Mouse (Mus musculus) urinary bladder, adult 18-20 months (tissue): ENCODE measurements around the gene Mrps7.

Source experiments
- DNase-seq, 2 experiments: peaks; one replicate each; pipeline ENCODE4 v3.0.0; 2022; ENCODE audit warnings: low spot score in 2 of 2, mixed read lengths in 2 of 2

Gene Mrps7

DNA sequence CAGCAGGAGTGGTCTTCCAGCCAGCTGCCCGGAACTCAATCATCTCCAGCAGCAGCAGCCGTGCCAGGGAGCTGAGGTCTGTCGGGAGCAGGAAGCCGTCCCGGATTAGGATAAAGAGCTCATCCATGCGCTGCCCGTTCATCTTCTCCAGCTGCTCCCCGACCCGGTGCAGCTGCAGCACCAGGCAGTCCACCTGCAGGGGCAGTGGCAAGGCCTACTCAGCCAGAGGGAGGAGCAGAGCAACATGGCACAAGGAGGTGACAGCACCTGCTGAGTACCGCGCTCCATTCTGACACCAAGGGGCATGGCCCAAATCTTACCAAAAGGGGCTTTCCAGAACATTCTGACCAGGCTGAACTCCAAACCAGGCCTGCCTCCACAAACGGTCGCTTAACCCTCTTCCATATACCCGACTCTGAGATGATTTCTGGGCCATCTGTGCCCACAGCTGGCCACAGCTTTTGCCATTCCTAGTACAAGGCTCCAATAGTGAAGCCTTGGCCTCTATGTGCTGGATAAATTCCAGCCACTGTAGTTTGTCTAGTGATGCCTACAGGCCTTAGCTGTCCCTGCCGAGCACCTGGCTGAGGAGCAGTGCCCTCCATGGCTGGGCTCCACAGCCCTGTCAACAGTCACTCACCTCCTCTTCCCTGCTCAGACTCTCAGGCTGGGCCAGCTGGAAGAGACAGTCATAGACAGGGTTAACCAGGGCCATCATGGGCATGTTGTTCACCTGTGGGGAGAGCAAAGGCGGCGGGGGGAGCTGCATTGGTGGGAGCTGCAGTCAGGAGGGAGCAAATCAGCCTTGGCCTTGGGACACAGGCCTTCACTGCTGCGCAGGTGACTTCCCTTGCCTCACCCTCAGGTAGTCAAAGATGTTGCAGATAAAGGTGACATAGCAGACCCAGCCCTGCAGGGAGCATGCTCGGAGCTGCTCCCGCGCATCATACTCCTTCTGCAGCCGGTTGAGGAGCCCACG lies 5.0 kb downstream of the Mrps7 start:
- no peak for DNase-seq

DNA sequence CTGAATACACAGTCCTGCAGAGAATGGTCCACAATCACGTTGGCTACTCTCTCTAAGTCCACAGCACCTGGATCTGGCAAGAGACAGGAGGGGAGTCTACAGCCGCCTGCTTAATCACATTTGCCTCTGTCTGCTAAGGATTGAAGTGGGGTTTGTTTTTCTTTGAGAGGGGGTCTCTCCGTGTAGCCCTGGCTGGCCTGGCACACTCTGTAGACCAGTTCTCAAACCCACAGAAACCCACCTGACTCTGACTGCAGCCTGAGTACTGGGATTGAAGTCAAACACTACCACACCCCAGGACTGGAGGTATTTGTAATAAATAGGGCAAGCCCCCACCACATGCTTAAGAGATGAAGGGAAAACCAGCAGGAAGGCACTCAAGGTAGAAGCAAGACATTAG lies 5.9 kb downstream of the Mrps7 start:
- no peak for DNase-seq

DNA sequence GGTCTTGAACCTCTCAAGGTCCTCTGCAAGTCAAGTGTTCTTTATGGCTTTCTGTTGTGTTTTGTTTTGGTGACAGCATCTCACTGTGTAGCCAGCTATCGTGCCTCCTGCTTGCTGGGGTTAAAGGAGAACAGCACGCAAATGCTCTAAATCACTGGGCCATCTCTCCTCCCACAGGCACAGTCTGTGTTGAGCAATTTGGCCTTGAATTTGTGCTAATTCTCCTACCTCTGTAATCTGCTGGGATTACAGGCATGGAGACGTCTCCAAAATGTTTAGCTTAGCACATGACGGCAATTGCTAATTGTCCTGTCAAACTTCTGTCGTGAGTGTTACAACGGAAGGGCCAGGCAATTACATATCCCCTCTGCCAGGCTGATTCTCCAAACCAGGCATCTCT lies 7.4 kb downstream of the Mrps7 start:
- no peak for DNase-seq

DNA sequence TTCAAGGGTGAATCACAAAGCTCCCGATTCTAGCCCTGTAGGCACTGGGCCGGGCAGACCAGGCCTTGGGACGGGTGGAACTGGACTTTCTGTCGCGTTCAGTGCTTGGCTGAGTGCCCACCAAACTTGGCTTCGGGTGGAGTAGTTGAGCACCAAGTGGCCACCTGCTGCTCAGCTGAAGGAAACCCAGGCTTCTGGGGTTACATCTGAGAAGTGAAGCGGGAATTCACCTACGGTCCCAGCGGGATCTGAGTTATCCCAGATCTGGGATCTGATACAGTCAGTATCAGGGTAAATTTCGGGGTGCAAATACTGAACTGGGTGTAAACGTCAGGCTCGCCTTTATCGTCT lies 8.3 kb downstream of the Mrps7 start:
- peak; percentile 69 to 71 for DNase-seq

DNA sequence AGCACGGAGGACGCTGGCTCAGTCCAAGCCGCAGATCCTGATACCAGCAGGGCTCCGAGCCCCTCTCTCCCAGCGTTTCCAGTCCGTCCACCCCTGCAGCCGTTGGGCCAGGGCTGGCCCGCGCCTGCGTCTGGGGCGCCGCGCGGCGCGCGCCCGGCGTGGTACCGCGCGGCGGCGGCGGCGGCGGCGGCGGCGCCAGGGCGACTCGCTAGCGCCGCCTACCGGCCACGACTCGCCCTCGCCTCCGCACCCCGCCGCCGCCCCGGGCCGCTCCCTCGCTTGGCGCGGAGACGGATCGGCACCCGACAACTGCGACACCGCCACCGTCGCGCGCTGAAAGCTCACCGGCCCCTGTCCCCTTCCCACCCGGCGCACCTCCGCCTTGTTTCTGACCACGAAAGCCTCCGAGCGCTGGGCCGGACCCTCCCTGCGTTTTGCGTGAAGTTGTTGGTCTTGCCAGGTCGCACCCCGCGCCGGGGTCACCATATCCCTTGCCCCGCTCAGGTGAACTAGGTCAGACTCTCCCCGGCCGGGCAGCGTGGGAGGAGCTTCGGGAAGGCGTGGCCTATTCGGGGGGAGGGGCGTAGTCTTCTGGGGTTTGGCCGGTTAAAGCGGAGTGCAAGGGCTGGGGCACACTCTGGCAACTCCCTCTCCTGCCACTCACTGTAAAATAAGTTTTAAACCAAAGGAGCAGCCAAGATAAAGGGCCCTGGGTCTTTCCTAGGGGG lies 8.8 kb downstream of the Mrps7 start, which contains the start of gene Mif4gd:
Gene Mif4gd, minus strand, starts transcription at position 560 of the 728 bp plus-strand sequence.
- peak; percentile 91 to 100 for DNase-seq

DNA sequence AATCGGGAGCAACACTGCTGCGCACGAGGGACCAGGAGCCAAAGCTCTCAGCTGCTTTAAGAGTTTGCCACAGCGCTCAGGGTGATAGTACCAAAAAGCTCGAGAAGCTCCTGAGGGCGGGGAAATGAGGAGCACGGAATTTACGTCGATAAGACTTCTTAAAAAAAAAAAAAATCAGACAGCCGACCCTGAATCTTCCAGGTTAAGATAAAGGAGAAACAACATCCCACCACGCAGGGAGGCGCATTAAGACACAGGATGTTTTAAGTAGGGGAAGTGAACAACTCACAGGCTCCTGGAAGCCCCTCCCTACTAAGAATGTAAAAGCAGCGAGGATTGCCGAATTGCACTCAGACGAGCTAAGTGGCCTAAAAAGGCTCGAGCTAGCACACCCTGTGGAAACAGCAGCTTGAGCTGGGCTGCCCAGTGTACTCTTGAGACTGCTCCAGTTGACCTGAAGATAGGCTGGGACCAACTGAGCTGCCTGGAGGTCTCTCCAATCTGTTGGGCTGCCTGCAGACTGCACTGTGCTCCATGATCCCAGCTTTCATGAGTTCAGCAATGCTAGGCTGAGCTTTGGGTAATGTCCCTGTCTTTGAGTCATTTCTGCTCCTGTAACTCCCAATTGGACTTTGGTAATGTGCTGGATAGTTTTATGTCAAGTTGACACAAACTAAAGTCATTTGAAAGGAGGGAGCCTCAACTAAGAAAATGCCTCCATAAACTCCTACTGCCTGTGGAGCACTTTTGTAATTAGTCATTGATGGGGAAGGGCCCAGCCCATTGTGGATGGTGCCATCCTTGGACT lies 9.6 kb downstream of the Mrps7 start:
- DNase-seq: peak in 1 of 2 experiments; percentile 23

DNA sequence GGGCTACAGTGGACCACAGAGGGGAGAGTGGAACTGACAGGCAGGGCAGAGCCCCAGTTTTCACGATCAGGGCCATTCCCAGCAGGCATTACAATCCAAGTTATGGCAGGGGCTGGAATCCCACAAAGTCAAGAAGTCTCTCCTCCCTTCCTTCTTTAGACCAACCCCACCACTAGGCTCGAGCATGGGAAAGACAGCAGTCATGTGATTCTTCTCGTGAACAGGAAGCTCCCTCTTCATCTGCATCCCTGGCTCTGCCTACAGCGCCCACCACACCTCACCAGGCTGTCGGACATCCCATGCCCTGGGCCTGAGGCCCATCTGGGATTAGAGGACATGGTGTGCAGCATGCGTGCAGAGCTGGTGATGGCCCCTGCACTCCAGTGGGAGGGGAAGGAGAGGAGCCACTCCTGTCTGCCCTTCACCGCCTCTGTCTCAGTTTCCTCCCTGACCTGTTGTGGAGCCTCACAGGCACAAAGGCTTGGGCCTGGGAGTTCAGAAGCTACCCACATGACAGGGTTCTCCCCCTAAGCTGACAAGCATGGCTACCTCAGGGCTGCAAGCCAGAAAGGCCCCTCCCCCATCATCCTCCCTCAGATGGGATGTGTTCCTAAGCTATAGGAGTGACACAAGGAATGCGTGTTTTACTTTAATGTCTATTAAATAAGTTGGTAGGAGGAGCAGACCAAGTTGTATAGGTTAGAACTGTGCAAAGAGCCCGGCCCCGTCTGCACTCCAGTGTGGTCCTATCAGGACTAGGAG lies 10.8 kb downstream of the Mrps7 start:
- DNase-seq: no peak

DNA sequence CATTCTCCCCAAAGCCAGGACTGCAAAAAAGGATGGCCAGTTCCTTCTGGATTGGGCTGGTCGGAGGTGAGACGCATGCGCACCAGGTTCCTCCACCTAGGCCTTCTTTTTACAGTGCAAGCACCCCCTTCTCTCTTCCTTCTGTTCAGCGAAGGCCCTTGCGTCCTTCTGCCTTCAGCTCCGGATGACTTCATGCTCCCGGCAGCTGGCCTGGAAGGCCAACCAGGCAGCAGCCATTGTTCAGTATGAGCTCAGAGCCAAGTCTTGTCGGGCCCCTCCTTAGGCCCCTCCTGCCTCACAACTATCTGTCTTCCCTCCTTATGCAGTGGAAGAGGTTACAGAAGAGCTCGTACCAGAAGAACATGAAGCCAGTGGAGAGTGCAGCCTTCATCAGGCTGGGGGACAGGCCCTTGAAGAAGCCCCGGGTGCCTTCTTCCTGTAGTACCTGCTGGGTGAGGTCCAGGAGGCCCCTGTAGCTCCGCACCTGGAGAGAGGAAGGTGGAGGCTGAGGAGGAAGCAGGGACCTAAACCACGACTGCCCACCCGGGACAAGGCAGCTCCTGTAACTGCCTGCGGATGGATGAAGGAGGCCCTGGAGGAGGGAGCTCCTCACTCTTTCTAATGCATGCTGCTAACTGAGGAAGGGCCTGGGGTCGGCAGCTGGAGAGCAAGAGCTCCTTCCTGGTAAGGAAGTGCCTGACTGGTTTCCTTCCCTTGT lies 11.5 kb downstream of the Mrps7 start:
- DNase-seq: no peak

DNA sequence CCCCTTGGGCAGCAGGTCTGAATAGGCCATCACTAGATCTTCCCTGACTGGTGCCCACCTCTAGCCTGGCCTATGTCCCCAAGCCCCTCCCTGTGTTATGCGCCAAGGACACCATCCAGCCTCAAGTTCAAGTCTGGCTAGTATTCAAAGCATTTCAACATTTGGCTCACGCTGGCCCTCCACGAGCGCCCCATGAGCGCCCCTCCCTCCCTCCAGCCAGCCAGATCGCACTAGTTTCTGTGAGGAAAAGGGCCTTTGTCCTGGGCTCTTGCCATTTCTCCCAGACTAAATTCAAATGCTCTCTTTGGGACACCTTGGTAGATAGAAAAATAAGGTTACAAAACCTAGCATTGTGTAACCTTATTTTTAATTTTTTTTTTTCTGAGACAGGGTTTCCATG lies 12.2 kb downstream of the Mrps7 start:
- no peak for DNase-seq

DNA sequence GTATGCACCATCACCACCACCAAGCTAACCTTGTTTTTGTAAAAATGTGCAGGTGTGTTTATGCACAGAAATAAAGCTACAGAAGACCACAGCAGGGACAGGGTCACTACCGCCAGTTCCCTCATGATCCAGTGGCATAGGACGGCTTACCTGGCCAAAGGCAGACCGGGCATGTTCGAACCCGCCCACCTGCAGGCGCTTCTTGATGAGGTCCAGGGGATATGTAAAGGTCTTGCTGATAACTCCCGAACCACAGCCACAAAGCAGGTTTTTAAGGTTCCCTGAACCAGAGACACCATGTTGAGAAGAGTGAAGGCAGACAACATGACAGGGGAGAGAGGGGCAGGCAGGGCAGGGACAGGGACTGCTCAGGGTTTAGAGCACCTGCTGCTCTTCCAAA lies 12.6 kb downstream of the Mrps7 start:
- DNase-seq: peak in 1 of 2 experiments; percentile 34

DNA sequence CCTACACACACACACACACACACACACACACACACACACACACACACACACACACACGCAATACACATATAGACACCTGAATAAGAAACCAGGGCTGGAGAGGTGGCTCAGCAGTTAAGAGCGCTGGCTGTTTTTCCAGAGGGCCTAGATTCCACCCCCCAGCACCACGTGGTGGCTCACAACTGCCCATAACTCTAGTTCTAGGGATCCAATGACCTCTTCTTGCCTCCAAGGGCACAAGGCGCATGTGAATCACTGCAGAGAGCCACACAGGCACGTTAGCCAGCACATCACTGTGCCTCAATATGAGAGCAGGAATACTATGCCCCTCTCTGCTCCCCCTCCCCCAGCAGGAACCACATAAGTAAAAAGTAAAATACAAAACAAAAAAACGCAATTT lies 13.2 kb downstream of the Mrps7 start:
- DNase-seq: no peak

DNA sequence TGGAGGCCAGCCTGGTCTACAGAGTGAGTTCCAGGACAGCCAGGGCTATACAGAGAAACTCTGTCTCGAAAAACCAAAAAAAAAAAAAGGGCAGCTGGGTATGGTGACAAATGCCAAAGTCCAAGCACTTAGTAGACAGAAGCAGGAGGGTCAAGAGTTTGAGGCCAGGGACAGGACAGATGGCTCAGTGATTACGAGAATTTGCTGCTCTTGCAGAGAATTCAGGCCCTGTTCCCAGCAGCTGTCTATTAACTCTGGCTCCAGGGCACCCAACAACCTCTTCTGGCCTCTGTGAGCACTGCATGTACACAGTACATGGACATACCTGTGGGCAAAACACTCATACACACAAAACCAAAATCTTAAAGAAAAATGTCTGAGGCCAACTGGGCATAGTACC lies 14.3 kb downstream of the Mrps7 start:
- no peak for DNase-seq

DNA sequence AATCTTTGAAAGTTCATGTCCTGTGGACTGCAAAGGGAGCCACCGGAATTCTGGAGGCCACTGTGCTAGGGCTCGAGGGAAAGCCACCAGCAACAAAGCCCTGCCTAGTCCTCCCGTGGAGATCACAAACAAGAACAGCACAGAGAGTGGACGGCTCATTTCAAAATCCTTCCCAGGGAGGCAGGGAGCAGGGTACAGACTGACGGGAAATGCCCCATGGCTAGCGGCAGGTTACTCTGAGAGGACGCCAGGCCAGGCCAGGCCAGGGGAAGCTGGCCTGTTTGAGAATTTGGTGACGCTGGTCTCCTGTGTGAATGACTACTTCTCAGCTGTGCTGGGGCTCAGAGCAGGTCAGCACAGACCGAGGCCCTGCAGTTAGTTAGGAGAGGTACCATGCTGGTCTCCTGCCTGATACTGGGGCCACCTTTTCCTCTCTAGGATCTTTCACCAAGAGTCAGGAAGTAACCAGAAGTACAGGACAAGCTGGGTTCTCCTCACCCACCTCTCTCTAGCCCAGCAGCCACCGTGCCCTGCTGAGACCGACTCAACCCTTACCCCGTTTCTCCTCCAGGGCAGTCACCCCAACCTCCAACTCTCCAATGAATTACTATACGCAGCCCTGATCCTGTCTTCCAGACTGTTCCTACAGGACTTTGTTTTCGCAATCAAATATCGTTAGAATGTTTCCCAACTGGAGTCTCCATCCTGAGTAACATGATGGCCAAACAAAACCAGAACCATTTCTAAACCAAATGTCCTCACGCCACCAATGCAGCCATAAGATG lies 15.2 kb downstream of the Mrps7 start:
- DNase-seq: no peak

DNA sequence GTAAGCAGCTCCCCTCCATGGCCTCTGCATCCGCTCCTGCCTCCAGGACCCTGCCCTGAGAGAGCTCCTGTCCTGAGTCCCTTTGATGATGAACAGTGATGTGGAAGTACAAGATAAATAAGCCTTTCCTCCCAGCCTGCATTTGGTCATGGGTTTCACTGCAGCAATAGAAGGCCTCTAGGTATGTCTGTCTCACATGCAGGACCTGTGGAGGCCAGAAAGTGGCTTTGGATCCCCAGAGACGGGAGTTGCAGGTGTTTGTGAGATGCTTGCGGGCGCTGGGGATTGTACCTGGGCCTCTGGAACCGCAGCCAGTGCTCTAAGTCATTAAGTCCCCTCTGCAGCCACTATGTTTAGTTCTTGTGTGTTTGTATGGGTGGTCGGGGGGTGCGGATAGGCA lies 16.2 kb downstream of the Mrps7 start:
- no peak for DNase-seq

DNA sequence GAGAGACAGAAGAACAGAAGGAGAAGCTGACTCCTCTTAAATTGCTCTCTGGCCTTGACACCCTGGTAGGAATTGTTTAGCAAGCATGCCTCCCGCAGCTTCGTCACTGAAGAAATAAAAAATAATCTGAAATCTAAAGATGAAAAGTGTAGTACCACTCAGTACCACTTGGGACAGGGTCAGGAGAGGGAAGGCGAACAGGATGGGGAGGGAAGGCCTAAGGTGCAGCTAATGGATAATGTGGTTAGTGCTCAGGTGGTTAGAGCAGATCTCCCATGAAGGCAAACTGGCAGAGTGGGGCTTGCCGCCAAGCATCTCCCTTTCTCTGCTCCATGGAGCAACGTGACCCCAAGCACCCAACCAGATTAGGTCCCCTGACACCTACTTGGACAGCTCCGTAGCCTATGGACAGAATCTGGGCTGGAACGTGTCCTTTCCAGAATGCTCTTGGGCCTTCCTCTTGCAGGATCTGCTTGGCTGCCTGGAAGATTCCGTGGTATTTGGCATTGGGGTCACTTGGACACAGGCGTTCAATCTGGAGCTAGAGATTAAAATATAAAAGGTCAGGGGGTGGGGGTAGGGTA lies 19.9 kb downstream of the Mrps7 start:
- no peak for DNase-seq

DNA sequence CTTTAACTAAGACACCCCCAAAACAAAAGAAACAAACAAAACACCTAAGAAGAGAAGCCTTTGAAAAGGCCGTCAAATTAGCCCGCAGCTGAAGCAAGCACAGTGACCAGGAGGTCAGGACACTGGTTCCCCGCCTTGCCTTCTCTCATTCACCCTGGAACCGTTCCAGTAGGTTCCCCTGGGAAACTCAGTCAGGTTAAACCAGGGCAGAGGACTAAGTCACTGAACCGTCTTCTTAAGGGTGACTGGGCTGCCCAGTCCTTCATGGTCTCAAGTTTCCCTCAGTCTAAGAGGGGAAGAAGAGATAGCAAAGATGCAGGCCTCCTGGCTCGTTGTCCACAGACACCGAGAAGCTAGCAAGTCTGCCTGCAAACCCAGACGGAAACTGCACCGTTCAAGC lies 22.2 kb downstream of the Mrps7 start:
- no peak for DNase-seq

DNA sequence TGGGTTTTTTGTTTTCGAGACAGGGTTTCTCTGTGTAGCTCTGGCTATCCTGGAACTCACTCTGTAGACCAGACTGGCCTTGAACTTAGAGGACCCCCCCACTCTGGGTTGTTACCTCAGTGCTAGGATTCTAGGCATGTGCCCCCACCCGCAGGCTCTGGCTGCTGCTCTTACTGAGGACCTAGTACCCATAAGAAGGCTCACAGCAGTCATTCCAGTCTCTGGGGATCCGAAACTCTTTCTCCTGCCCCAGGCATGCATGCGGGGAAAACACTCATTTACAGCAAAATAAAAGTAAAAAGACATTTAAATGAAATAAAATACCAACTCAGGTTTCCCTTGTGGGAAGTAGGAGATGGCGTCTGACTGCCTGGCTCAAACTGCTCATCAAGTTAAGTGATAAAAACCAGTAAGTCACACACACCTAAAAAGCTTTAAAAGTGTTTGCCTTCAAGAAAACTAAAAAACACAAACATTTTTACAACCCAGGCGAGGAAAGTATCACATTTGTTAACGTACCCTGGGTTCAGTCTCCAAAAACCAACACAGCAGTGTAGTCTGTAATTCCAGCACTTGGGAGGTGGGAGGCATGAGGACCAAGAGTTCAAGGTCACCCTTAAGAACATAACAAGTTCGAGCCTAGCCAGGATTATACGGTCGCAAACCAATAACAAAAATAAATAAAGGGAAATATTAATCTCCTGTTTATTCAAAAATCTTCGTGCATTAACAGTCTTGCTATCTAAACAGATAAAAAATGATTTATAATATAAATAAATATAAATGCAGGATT lies 23.3 kb downstream of the Mrps7 start:
- DNase-seq: no peak

DNA sequence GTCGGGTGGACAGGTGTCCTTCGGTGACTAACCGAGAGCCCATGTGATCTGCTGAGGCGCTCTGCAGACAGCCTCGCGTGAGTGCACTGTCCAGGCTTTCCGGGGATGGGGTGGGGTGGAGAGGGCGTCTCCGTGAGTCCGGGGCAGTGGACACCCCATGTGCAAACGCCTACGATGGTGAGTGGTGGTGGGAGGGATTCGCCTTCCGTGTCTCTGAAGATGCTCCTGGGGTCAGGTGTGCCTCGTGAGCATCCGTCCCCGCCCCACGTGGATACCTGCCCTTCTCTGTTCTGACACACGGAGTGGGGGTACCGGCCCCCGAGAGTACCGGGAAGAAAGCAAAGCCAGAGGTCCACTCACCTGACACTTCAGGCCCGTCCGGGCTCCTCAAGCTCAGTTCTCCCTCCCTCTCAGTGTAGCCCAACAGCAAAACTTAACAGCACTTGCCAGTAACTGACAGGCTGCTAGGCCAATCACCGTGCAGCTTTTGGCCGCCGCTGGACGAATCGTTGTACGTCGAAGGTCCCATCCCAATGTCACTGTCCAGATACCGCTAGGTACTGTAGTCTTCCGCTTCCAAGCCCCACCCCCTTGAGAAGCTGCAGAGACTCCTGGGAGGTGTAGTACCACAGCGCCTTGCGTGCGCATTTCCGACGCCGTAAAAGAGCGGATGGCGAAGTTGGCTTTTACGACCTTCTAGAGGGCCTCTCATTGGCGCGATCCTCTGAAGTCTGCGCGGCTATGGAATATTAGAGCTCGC lies 24.2 kb downstream of the Mrps7 start, which contains the start of gene Slc25a19:
Gene Slc25a19, minus strand, starts transcription at position 591 of the 760 bp plus-strand sequence.
- peak; percentile 96 to 99 for DNase-seq
